Mouse (Mus musculus): ENCODE results near the gene Dnah8. TPM values are rescaled to one million over a fixed set of nuclear protein-coding genes. Genes with fewer than 3 reads are reported as not detected.
A peak's percentile ranks its signal among the peaks of the same experiment; 100 is the strongest.

Dnah8 gene
- polyA plus RNA-seq, 1 experiment from 2014 or later, result 1.4 TPM

DNA sequence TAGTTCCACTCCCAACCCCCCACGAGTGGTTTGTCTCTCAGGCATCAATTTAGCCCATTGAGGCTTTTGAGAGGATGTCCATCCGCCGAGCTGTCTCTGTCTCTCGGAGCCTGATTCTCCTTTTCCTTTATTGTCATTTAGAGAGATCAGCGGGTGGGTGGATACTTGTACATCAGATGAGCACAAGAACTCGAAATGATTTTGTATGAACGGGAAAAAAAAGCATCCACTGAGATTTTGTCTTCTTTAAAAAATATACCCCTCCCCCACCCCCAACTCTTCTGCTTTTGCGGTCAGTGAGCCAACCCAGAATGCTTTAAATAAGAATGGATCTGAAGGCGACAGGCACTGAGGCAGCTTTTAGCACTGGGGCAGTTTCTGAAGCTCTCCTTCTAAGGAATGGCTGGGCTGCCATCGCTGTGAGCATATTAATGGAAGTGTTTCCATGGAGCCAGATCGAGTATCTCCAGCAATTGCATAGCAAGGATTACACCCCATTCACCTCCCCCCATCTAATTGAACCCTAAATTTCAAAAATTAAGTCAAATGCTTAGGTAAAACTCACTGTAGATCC is 201.7 kb downstream of the Dnah8 start:
- ATAC-seq (ENCODE audit: low read depth) (no peak), DNase-seq (no peak)
- H3K4me3 ChIP-seq (replicated peaks), result no peak overlapping the region
- no peak overlapping the region for H3K4me2 ChIP-seq
- peaks cover 4% of the 10 kb centered on the region; the same call in 1 of the 2 replicates for H3K4me1 ChIP-seq (replicated peaks)
- no peaks in the 10 kb centered on the region for H3K9me3 ChIP-seq (replicated peaks)
- H3K9ac ChIP-seq, result no peak overlapping the region
- no peaks in the 10 kb centered on the region for H3K27me3 ChIP-seq
- 55% methylated on average over 11 of the region's 11 CpGs for whole genome bisulfite sequencing (ENCODE audit: insufficient replicate concordance)
- no peaks in the 10 kb centered on the region for H3K36me3 ChIP-seq
- no peak overlapping the region for H3K27ac ChIP-seq

DNA sequence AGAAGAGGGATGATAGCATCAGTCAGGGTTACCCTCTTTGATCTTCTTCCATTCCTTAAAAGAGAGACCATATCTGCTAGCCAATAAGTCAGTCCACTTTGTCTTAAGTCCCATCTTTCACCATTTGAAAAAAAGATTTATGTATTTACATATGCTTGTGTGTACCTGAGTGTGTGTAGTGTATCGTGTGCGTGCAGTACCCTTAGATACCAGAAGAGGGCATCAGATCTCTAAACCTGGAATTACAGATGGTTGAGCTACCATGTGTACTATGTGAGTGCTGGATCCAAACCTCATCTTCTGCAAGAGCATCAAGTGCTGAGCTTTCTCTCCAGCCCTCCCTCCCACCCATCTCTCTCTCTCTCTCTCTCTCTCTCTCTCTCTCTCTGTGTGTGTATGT is 207.0 kb downstream of the Dnah8 start:
- peaks cover 8% of the 10 kb centered on the region for H3K4me1 ChIP-seq (replicated peaks)
- H3K4me2 ChIP-seq, result no peak overlapping the region
- DNase-seq (no peak), ATAC-seq (ENCODE audit: low read depth) (no peak)
- H3K27ac ChIP-seq, result no peak overlapping the region
- H3K9ac ChIP-seq, result no peak overlapping the region
- H3K4me3 ChIP-seq (replicated peaks), result no peak overlapping the region
- WGBS (ENCODE audit: insufficient replicate concordance), result 95% methylated on average over 2 of the region's 2 CpGs
- no peaks in the 10 kb centered on the region for H3K36me3 ChIP-seq
- H3K27me3 ChIP-seq, result no peaks in the 10 kb centered on the region
- no peaks in the 10 kb centered on the region; the same call in 1 of the 2 replicates for H3K9me3 ChIP-seq (replicated peaks)

DNA sequence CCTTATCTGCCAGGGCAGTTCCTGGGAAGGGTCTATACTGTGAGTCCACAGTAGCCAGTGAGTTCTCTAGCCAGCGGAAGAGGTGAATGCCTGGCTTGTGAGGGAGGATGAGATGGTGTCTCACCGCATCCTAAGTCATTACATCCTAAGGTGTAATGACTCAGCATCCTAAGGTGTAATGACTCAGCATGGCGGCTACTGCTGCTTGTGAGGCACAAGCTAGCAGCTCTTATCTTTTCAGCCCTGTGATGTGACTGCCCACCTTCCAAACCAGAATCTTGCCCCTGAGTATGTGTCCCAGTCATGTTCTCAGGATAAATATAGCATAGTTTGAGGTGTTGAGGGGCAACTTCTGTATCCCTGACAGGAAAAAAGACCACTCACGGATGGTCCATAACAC is 211.3 kb downstream of the Dnah8 start:
- Histone ChIP-seq H3K4me1 (replicated peaks) (peaks cover 8% of the 10 kb centered on the region), H3K27me3 (no peaks in the 10 kb centered on the region), H3K4me2 (no peak overlapping the region), H3K27ac (peak overlapping the region; percentile 19), H3K9ac (no peak overlapping the region), H3K4me3 (replicated peaks) (no peak overlapping the region), H3K9me3 (replicated peaks) (no peaks in the 10 kb centered on the region; the same call in 1 of the 2 replicates), H3K36me3 (no peaks in the 10 kb centered on the region)
- ATAC-seq (ENCODE audit: low read depth), result peak; percentile 61
- peak; percentile 4 for DNase-seq
- 60% methylated on average over 4 of the region's 4 CpGs for WGBS (ENCODE audit: insufficient replicate concordance)

DNA sequence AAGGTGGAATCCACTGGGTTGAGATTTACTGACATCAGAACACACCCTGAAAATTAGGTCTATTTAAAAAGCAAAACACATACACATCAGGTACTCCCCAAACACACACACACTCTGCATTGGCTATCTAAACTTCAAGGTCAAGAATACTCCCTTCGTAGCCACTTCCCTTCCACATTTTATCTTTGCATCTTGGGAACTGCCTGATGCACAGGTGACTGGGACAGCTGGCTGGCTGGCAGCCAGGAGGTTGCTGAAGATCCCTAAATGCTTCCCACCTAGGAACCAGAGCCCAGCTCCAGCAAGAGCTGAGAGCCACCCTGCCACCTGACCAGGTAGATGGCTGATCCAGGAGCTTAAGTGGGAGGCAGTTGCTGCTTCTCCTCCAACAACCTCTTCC is 212.9 kb downstream of the Dnah8 start:
- DNase-seq, result no peak
- Histone ChIP-seq H3K9ac (no peak overlapping the region), H3K9me3 (replicated peaks) (no peaks in the 10 kb centered on the region), H3K4me1 (replicated peaks) (peaks cover 8% of the 10 kb centered on the region), H3K27me3 (no peaks in the 10 kb centered on the region), H3K27ac (no peak overlapping the region), H3K36me3 (no peaks in the 10 kb centered on the region), H3K4me3 (replicated peaks) (no peak overlapping the region), H3K4me2 (no peak overlapping the region)
- WGBS (ENCODE audit: insufficient replicate concordance), result 57% methylated on average over 1 of the region's 1 CpGs
- ATAC-seq (ENCODE audit: low read depth), result no peak

DNA sequence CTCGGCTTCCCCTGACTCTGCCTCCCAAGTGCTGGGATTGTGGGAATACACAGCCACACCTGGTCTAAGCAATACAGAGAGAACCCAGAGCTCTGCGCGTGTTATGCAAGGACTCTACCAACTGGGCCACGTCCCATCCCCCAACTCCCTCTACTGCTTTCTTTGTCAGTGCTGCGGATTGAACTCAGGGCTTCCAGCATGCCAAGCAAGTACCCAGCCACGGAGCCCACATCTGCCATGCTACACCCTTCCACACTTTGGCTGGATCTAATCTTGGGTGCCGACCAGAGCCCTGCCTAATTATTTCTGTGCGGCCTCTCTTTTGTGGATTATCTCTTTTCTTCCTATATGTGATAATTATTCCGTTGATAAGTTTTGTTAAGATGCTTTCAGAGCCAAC is 215.9 kb downstream of the Dnah8 start:
- Histone ChIP-seq H3K4me1 (replicated peaks) (peaks cover 7% of the 10 kb centered on the region), H3K9me3 (replicated peaks) (no peaks in the 10 kb centered on the region), H3K4me2 (no peak overlapping the region), H3K36me3 (no peaks in the 10 kb centered on the region), H3K27me3 (no peaks in the 10 kb centered on the region), H3K27ac (no peak overlapping the region), H3K9ac (no peak overlapping the region), H3K4me3 (replicated peaks) (no peak overlapping the region)
- ATAC-seq (ENCODE audit: low read depth), result no peak
- no peak for DNase-seq
- WGBS (ENCODE audit: insufficient replicate concordance), result 62% methylated on average over 9 of the region's 9 CpGs

DNA sequence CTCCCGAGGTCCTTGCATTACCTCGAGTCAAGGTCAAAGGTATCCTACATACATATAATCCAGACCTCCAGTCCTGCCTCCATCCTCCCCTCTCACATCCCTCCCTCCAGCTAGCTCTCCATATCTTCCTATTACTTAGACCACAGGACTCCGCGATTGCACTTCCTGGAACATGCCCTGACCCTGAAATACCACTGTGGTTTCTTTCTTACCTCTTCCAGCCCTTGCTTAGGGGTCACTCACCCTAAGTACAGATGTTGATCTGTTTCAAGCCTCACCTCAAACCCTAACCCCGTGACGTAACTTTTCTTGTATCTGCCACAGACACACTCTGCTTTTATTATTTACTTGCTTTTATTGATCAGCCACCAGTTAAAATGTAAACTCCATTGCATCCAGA is 218.2 kb downstream of the Dnah8 start:
- no peak overlapping the region for H3K4me2 ChIP-seq
- no peak overlapping the region for H3K9ac ChIP-seq
- no peak for ATAC-seq (ENCODE audit: low read depth)
- H3K27me3 ChIP-seq, result no peaks in the 10 kb centered on the region
- H3K27ac ChIP-seq, result no peak overlapping the region
- no peak overlapping the region for H3K4me3 ChIP-seq (replicated peaks)
- H3K36me3 ChIP-seq, result no peaks in the 10 kb centered on the region
- WGBS (ENCODE audit: insufficient replicate concordance), result 23% methylated on average over 6 of the region's 6 CpGs
- H3K9me3 ChIP-seq (replicated peaks), result no peaks in the 10 kb centered on the region
- H3K4me1 ChIP-seq (replicated peaks), result no peaks in the 10 kb centered on the region
- DNase-seq, result no peak

DNA sequence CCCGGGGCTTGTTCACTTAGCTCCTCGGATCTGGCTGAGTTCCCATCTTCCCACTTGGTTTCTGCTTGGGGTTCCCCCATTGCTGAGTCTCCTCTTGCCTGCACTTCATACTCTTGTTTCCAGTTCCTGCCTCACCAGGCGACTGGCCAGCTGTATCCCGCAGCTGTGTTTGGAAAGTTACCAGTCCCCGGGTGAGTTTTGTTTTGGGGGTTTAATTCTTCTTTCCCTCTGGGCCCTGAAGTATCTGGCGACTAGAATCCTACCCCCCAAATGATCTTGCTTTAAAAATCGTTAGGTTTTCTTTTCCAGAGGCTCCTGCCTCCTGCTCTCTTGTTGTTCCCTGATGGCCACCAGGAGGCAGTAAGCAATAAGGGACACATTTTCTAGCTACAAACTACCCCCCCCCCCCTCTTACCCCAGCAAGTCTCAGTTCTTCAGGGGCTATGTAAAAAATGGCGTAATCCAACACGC is 220.2 kb downstream of the Dnah8 start:
- no peaks in the 10 kb centered on the region for H3K9me3 ChIP-seq (replicated peaks)
- no peak overlapping the region for H3K9ac ChIP-seq
- H3K27ac ChIP-seq, result no peak overlapping the region
- H3K4me1 ChIP-seq (replicated peaks), result no peaks in the 10 kb centered on the region
- WGBS (ENCODE audit: insufficient replicate concordance), result 45% methylated on average over 9 of the region's 9 CpGs
- DNase-seq (no peak), ATAC-seq (ENCODE audit: low read depth) (no peak)
- no peaks in the 10 kb centered on the region for H3K27me3 ChIP-seq
- H3K4me2 ChIP-seq, result no peak overlapping the region
- no peaks in the 10 kb centered on the region for H3K36me3 ChIP-seq
- no peak overlapping the region for H3K4me3 ChIP-seq (replicated peaks)

DNA sequence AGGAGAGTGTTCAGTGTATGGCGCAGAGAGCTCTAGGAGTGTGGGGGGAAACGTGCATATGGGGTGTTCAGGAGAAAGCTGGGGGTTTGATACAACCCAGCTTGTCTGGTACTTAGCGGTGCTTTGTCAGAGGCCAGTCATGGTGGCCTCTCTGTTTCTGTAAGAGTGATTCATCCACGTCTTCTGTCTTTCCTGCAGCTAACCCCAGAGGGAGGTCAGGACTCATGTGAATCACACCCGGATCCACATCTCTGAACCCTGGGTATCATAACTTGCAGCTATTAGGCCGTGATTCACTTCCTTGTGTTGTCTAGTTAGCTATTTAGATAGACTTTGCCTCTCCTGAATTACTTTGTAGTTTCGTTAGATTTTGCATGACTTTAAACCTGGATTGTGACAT is 223.3 kb downstream of the Dnah8 start:
- Histone ChIP-seq H3K36me3 (no peaks in the 10 kb centered on the region), H3K9me3 (replicated peaks) (no peaks in the 10 kb centered on the region), H3K4me3 (replicated peaks) (no peak overlapping the region), H3K4me2 (no peak overlapping the region), H3K4me1 (replicated peaks) (no peaks in the 10 kb centered on the region), H3K27ac (no peak overlapping the region), H3K27me3 (no peaks in the 10 kb centered on the region), H3K9ac (no peak overlapping the region)
- ATAC-seq (ENCODE audit: low read depth) (no peak), DNase-seq (no peak)
- WGBS (ENCODE audit: insufficient replicate concordance), result 73% methylated on average over 7 of the region's 7 CpGs

DNA sequence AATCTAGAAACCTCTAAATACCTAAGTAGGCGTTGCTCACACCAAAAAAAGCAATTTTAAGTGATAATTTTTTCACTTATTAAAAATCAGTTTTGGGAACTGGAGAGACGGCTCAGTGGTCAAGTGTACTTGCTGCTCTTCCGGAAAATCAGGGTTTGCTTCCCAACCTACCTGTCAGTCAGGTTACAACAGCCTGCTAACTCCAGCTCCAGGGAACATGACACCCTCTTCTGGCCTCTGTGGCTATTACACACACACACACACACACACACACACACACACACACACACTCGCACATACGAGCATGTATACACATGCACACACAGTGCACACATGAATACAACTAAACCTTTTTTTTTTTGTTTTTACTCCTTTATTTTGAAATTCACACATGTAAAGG is 223.9 kb downstream of the Dnah8 start:
- Histone ChIP-seq H3K9me3 (replicated peaks) (no peaks in the 10 kb centered on the region), H3K9ac (no peak overlapping the region), H3K4me1 (replicated peaks) (no peaks in the 10 kb centered on the region), H3K4me3 (replicated peaks) (no peak overlapping the region), H3K36me3 (no peaks in the 10 kb centered on the region), H3K27me3 (no peaks in the 10 kb centered on the region), H3K27ac (no peak overlapping the region), H3K4me2 (no peak overlapping the region)
- WGBS (ENCODE audit: insufficient replicate concordance), result 72% methylated on average over 5 of the region's 5 CpGs
- no peak for ATAC-seq (ENCODE audit: low read depth)
- no peak for DNase-seq

DNA sequence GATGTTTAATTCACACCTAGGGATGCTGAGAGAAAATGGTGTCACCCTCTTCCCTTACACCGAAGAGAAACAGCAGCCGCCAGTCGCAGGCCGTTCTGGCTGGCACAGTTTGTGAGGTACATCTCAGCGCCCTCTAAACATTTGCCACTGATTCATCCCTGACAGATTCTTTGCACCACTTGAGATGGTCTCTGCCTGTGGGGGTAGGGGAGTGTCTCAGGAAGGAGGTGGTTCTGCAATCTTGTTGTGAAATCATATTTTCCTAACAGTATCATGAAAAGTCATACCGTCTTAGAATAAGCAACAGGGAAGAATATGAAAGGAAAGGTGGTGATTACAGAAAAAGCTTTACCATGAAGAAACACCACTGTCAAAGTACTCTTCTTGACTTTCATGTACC is 224.7 kb downstream of the Dnah8 start:
- H3K9me3 ChIP-seq (replicated peaks), result no peaks in the 10 kb centered on the region
- H3K36me3 ChIP-seq, result no peaks in the 10 kb centered on the region
- ATAC-seq (ENCODE audit: low read depth), result no peak
- no peaks in the 10 kb centered on the region for H3K27me3 ChIP-seq
- DNase-seq, result no peak
- no peak overlapping the region for H3K27ac ChIP-seq
- H3K9ac ChIP-seq, result no peak overlapping the region
- WGBS (ENCODE audit: insufficient replicate concordance), result 81% methylated on average over 6 of the region's 6 CpGs
- H3K4me1 ChIP-seq (replicated peaks), result no peaks in the 10 kb centered on the region
- H3K4me3 ChIP-seq (replicated peaks), result no peak overlapping the region
- no peak overlapping the region for H3K4me2 ChIP-seq

DNA sequence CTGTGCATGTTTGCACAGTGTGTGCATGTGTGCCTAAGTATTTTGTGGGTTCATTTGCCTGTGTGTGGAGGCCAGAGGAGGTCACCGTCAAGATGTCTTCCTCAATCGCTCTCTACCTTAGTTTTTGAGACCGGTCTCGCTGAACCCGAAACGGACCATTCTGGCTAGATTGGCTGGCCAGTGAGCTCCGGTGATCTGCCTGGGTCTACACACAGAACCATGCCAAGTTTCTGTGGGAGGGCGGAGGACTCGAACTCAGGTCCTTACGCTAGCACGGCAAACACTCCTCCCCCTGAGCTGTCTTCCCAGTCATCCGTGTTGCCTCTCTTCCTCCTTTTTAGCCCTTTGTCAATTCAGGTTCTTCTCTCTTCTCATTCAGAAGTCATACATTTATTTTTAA is 225.7 kb downstream of the Dnah8 start:
- Histone ChIP-seq H3K4me2 (no peak overlapping the region), H3K4me1 (replicated peaks) (no peaks in the 10 kb centered on the region), H3K9ac (no peak overlapping the region), H3K27me3 (no peaks in the 10 kb centered on the region), H3K27ac (no peak overlapping the region), H3K36me3 (no peaks in the 10 kb centered on the region), H3K4me3 (replicated peaks) (no peak overlapping the region), H3K9me3 (replicated peaks) (no peaks in the 10 kb centered on the region)
- WGBS (ENCODE audit: insufficient replicate concordance), result 88% methylated on average over 12 of the region's 12 CpGs
- DNase-seq, result no peak
- no peak for ATAC-seq (ENCODE audit: low read depth)

DNA sequence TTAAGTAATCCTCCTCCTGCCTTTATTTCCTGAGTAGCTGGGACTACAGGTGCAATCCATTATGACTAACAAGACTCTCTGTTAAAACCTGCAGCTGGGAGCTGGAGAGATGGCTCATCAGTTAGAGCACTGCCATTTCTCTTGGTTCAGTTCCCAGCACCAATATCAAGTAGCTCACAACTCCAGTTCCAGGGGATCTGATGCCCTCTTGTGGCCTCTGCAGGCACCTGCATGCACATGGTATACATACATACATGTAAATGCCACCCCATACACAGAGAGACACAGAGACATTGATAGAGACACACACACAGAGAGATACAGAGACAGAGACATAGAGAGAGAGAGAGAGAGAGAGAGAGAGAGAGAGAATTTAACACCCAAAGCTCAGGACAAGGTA is 228.2 kb downstream of the Dnah8 start:
- Histone ChIP-seq H3K9ac (no peak overlapping the region), H3K4me3 (replicated peaks) (no peak overlapping the region), H3K4me2 (no peak overlapping the region), H3K27ac (no peak overlapping the region), H3K9me3 (replicated peaks) (no peaks in the 10 kb centered on the region), H3K27me3 (no peaks in the 10 kb centered on the region), H3K4me1 (replicated peaks) (no peaks in the 10 kb centered on the region), H3K36me3 (no peaks in the 10 kb centered on the region)
- ATAC-seq (ENCODE audit: low read depth), result no peak
- no peak for DNase-seq

Measured in liver, embryonic 13.5 days (tissue).